Comparison of ENCODE assay signal across 15 mouse cellular contexts in the genomic region with DNA sequence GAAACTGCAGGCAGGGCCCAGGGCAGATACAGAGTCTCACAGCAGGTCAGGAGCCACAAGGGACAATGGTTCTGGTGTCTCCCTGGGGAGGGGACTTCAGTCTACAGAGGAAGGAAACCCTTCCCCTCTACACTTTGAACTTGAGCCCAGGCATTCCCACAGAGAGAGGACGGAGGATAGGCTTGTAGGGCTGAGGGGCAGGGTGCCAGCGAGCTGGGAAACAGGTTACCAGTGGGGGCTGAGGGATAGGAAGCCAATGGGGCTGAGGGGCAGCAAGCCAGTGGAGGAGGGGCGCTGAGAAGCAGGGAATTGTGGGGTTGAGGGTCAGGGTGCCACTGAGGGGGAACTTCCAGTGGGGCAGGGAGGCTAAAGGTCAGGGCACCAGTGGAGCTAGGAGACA. TPM values are rescaled to one million over a fixed set of nuclear protein-coding genes. Genes with fewer than 3 reads are reported as not detected.
DNase-seq lines count a peak whose midpoint lies in the region; ATAC-seq and TF ChIP-seq lines count a peak whose summit lies in the region.
"Had no signal": no experiment of that assay in that cellular context is flagged by ENCODE, and none has a peak within 500 bp of the region (broad histone marks: within the 10 kb centered on the region; RNA-seq: fewer than 3 reads in every experiment).

No protein-coding gene starts in this region.

- peak; percentile 59 for DNase-seq in adrenal gland, postnatal 10 days
- DNase-seq in adrenal gland, adult 18-20 months (ENCODE audit: low spot score in 2 of 2) = no peak
- DNase-seq in kidney, adult 2 months = peak; percentile 66
- no peak for DNase-seq in kidney, adult 8-10 months
- peak; percentile 13 for DNase-seq in lung, postnatal 36 days
- no peak for DNase-seq in lung, postnatal 4 days
- DNase-seq in spleen, postnatal 14 days (ENCODE audit: low spot score in 2 of 2) = no peak
- DNase-seq: cerebellum, postnatal 14 days; thymus, postnatal 14 days had no signal

- H3K4me3 ChIP-seq in kidney, adult 2 months (ENCODE audit: insufficient read depth, low read depth, low read length) = no peak overlapping the region
- H3K4me3 ChIP-seq: hindbrain, embryonic 15.5 days; limb, embryonic 13.5 days; neural tube, embryonic 13.5 days had no signal

- H3K4me1 ChIP-seq in kidney, adult 2 months (ENCODE audit: control insufficient read depth, insufficient read depth, low read length) = 0 out of 2 replicates have a peak, but pooled peaks cover 3% of the 10 kb centered on the region
- H3K4me1 ChIP-seq: hindbrain, embryonic 15.5 days; limb, embryonic 13.5 days; neural tube, embryonic 13.5 days had no signal

- H3K36me3 ChIP-seq in kidney, adult 2 months (ENCODE audit: control insufficient read depth, insufficient read depth, low read length) = no peaks in the 10 kb centered on the region
- H3K36me3 ChIP-seq: hindbrain, embryonic 15.5 days; limb, embryonic 13.5 days; neural tube, embryonic 13.5 days had no signal

- no peaks in the 10 kb centered on the region for H3K27me3 ChIP-seq in kidney, adult 2 months (replicated peaks; ENCODE audit: control insufficient read depth, insufficient read depth, low read length)
- H3K27me3 ChIP-seq: hindbrain, embryonic 15.5 days; Patski had no signal

- H3K27ac ChIP-seq in kidney, adult 2 months (ENCODE audit: insufficient read depth, low read depth, low read length) = no peak overlapping the region
- H3K27ac ChIP-seq: hindbrain, embryonic 15.5 days; limb, embryonic 13.5 days; macrophage; neural tube, embryonic 13.5 days had no signal

- no peak for TF ChIP-seq POLR2A in kidney, adult 2 months (IDR thresholded peaks at IDR 0.05; ENCODE audit: low read depth, low read length)

- ATAC-seq in granulocyte monocyte progenitor cell, adult 5-6 weeks (replicated peaks; ENCODE audit: poor library complexity, severe bottlenecking) = no peak
- ATAC-seq: Patski had no signal

- TF ChIP-seq CTCF in kidney, adult 2 months (conservative IDR thresholded peaks at IDR 0.05; ENCODE audit: insufficient read depth, insufficient read length, low read depth, low read length) = no peak

- 59% methylated on average over 3 of the region's 3 CpGs for WGBS in kidney, adult 2 months

RNA-seq across cellular contexts. Expression of gene Inf2, which starts 29.4 kb away (rescaled TPM):
- 10 to 100 TPM; 21.7 to 25.4 TPM for total RNA-seq in adrenal gland, postnatal 10 days (2021)
- 10 to 100 TPM; 25.2 to 29.7 TPM for total RNA-seq in adrenal gland, adult 18-20 months (2021)
- polyA plus RNA-seq in kidney, adult 2 months (2012; rRNA removed) = 8.9 and 9.6 TPM in 2 replicates
- 18.1 and 23.3 TPM in 2 replicates for total RNA-seq in granulocyte monocyte progenitor cell, adult 5-6 weeks (2014; fragmentation: Nextera tagmentation)
- 3.6 and 7.8 TPM in 2 replicates for total RNA-seq in granulocyte monocyte progenitor cell, adult 5-6 weeks (2017)

RNA-seq across cellular contexts. Expression of gene Tmem179, which starts 42.7 kb away (rescaled TPM):
- total RNA-seq in adrenal gland, postnatal 10 days (2021) = 1 to 10 TPM; 4.8 to 6.8 TPM
- 1 to 10 TPM; 6.5 to 8.5 TPM for total RNA-seq in adrenal gland, adult 18-20 months (2021)
- 0.45 and 1.0 TPM in 2 replicates for polyA plus RNA-seq in kidney, adult 2 months (2012; rRNA removed)
- not detected in 2 replicates for total RNA-seq in granulocyte monocyte progenitor cell, adult 5-6 weeks (2014; fragmentation: Nextera tagmentation)
- not detected in 2 replicates for total RNA-seq in granulocyte monocyte progenitor cell, adult 5-6 weeks (2017)
- polyA plus RNA-seq: macrophage had no signal

Comparison
In these comparisons a context has a peak if more than half of its experiments do, and no peak if none do; other contexts are left out.
1. DNase-seq: peak in adrenal gland, postnatal 10 days (single experiment), kidney, adult 2 months (single experiment) and lung, postnatal 36 days (single experiment); none in adrenal gland, adult 18-20 months (0 of 2), kidney, adult 8-10 months (0 of 2), lung, postnatal 4 days (0 of 2) and spleen, postnatal 14 days (0 of 2).
2. RNA of gene Tmem179, which starts 42.7 kb away (total RNA-seq): 6.5 to 8.5 TPM in adrenal gland, adult 18-20 months and 4.8 to 6.8 TPM in adrenal gland, postnatal 10 days; not detected in granulocyte monocyte progenitor cell, adult 5-6 weeks; every median in the first group is over 4 times any median in the second.